Mouse (Mus musculus) CH12.LX (cell line): ENCODE results near the gene Actl6a. TPM values are rescaled to one million over a fixed set of nuclear protein-coding genes. Genes with fewer than 3 reads are reported as not detected.
"Not testable (repeated sequence)": the region's sequence is repeated elsewhere in the genome, so short reads cannot be mapped to it uniquely, and the experiment has no call there.

Experiments
- DNase-seq: peaks from one replicate; pipeline ENCODE4 v3.0.0-alpha.2; 2013; ENCODE audit errors: extremely low read depth
- H3K27ac ChIP-seq: 2 replicates; pipeline ENCODE4 v1.5.1; 2012; ENCODE audit warnings: low read depth, mild to moderate bottlenecking, control low read depth, moderate library complexity; ENCODE audit not compliant: insufficient read depth
- H3K27me3 ChIP-seq: replicated peaks from 2 replicates; pipeline ENCODE3; 2012; ENCODE audit warnings: inconsistent platforms
- H3K36me3 ChIP-seq, 2 experiments: replicated peaks in 1 of 2; 2 replicates each; pipeline versions ENCODE3 to v1.6.1; 2012; ENCODE audit warnings: inconsistent platforms in 1 of 2, low read length in 1 of 2, mild to moderate bottlenecking in 1 of 2, mixed read lengths in 1 of 2, moderate library complexity in 1 of 2; ENCODE audit not compliant: control insufficient read depth in 1 of 2, insufficient read depth in 1 of 2
- H3K4me1 ChIP-seq, 2 experiments: 2 replicates each; pipeline ENCODE4 v1.6.1; 2012; ENCODE audit warnings: inconsistent platforms in 1 of 2, moderate library complexity in 1 of 2; ENCODE audit not compliant: insufficient read depth in 2 of 2, control insufficient read depth in 1 of 2
- H3K4me2 ChIP-seq: 2 replicates; pipeline ENCODE4 v1.6.1; 2012; ENCODE audit warnings: low read depth, mild to moderate bottlenecking, control low read depth; ENCODE audit not compliant: poor library complexity, insufficient read depth, severe bottlenecking
- H3K4me3 ChIP-seq, 3 experiments: fragments of 150-350 bp in 1 of 3; sonication (generic) in 1 of 3; replicated peaks in 1 of 3; 2 replicates each; pipeline versions ENCODE3 to v1.5.1; 2011 to 2012; ENCODE audit warnings: low read depth in 2 of 3, low read length in 2 of 3, mild to moderate bottlenecking in 2 of 3, moderate library complexity in 2 of 3, control low read depth in 1 of 3, improper control_type of control experiment in 1 of 3, inconsistent platforms in 1 of 3, mixed read lengths in 1 of 3; ENCODE audit not compliant: poor library complexity in 1 of 3
- H3K79me2 ChIP-seq: replicated peaks from 2 replicates; pipeline ENCODE4 v1.6.1; 2012; ENCODE audit warnings: mild to moderate bottlenecking, moderate library complexity; ENCODE audit not compliant: control insufficient read depth, poor library complexity, insufficient read depth, severe bottlenecking; ENCODE audit errors: extremely low read depth
- H3K9ac ChIP-seq: 2 replicates; pipeline ENCODE4 v1.6.1; 2012; ENCODE audit warnings: low read depth, mild to moderate bottlenecking, control low read depth, moderate library complexity; ENCODE audit not compliant: insufficient read depth
- H3K9me3 ChIP-seq: replicated peaks from 2 replicates; pipeline ENCODE3; 2012; ENCODE audit warnings: low read length, inconsistent platforms, mixed read lengths
- BHLHE40 ChIP-seq: IDR thresholded peaks from 2 replicates; pipeline ENCODE4 v1.6.1; 2011; ENCODE audit warnings: mild to moderate bottlenecking, low read depth, low read length, improper control_type of control experiment
- CTCF ChIP-seq, 2 experiments: IDR thresholded peaks in 1 of 2; conservative IDR thresholded peaks in 1 of 2; 2 replicates each; pipeline ENCODE4 v1.5.1; 2011 to 2012; ENCODE audit warnings: low read depth in 2 of 2, low read length in 2 of 2, improper control_type of control experiment in 1 of 2, inconsistent platforms in 1 of 2, mild to moderate bottlenecking in 1 of 2, moderate library complexity in 1 of 2
- E2F4 ChIP-seq: IDR thresholded peaks from 2 replicates; pipeline ENCODE4 v1.6.1; 2011; ENCODE audit warnings: low read depth, low read length, improper control_type of control experiment; ENCODE audit not compliant: insufficient replicate concordance
- EP300 ChIP-seq: IDR thresholded peaks from 2 replicates; pipeline ENCODE4 v1.6.1; 2011; ENCODE audit warnings: low read length, improper control_type of control experiment
- ETS1 ChIP-seq: conservative IDR thresholded peaks from 2 replicates; pipeline ENCODE4 v1.6.1; 2012; ENCODE audit warnings: low read depth, mild to moderate bottlenecking, inconsistent platforms, low read length, improper control_type of control experiment, moderate library complexity
- IRF4 ChIP-seq: IDR thresholded peaks from 2 replicates; pipeline ENCODE4 v1.6.1; 2014; ENCODE audit warnings: low read depth, mild to moderate bottlenecking, inconsistent platforms, low read length, improper control_type of control experiment
- MAX ChIP-seq: IDR thresholded peaks from 2 replicates; pipeline ENCODE4 v1.6.1; 2011; ENCODE audit warnings: low read length, improper control_type of control experiment
- MEF2A ChIP-seq: IDR thresholded peaks from 2 replicates; pipeline ENCODE4 v1.6.1; 2014; ENCODE audit warnings: low read depth, mild to moderate bottlenecking, inconsistent platforms, low read length, improper control_type of control experiment, borderline replicate concordance
- MYC ChIP-seq: IDR thresholded peaks from 2 replicates; pipeline ENCODE4 v1.6.1; 2011; ENCODE audit warnings: low read depth, mild to moderate bottlenecking, improper control_type of control experiment, low read length
- NELFE ChIP-seq: IDR thresholded peaks from 2 replicates; pipeline ENCODE4 v1.6.1; 2011; ENCODE audit warnings: low read depth, low read length, improper control_type of control experiment
- NRF1 ChIP-seq: IDR thresholded peaks from 2 replicates; pipeline ENCODE4 v1.6.1; 2014; ENCODE audit warnings: low read depth, mild to moderate bottlenecking, inconsistent platforms, low read length, improper control_type of control experiment, moderate library complexity
- TCF12 ChIP-seq: IDR thresholded peaks from 2 replicates; pipeline ENCODE4 v1.6.1; 2014; ENCODE audit warnings: low read depth, mild to moderate bottlenecking, inconsistent platforms, low read length, improper control_type of control experiment
- USF2 ChIP-seq: conservative IDR thresholded peaks from 2 replicates; pipeline ENCODE4 v1.6.1; 2011; ENCODE audit warnings: low read depth, low read length, improper control_type of control experiment
- ZC3H11A ChIP-seq: IDR thresholded peaks from 2 replicates; pipeline ENCODE4 v1.6.1; 2012; ENCODE audit warnings: low read depth, mild to moderate bottlenecking, inconsistent platforms, low read length, improper control_type of control experiment
- ZNF384 ChIP-seq: IDR thresholded peaks from 2 replicates; pipeline ENCODE4 v1.6.1; 2012; ENCODE audit warnings: low read depth, low read length, improper control_type of control experiment, inconsistent platforms
- dilution Hi-C: fragments of 300-500 bp; cut with MboI; formaldehyde crosslinking; loops from 2 replicates; pipeline ENCODE4 v1.14.3; 2020; ENCODE audit warnings: low sequenced_read_pairs; ENCODE audit not compliant: extremely low pct_unique_long_range_greater_than_20kb, extremely low pct_ligation_motif_present
- in situ Hi-C: fragments of 300-500 bp; cut with MboI; formaldehyde crosslinking; loops from 3 replicates; pipeline ENCODE4 v1.14.3; 2019; ENCODE audit warnings: low sequenced_read_pairs, low pct_ligation_motif_present, low pct_unique_long_range_greater_than_20kb, mixed read lengths
- polyA plus RNA-seq: library from polyadenylated mRNA; unstranded; fragments of >175 nt; gene quantifications from 2 replicates; pipeline ENCODE4 v1.2.1, GENCODE M21; 2012; ENCODE audit warnings: low read depth; ENCODE audit not compliant: insufficient read length
- total RNA-seq, 2 experiments: library from RNA; depleted of rRNA; stranded (reverse); fragments of 300-350 nt in 1 of 2; fragments of >200 nt in 1 of 2; gene quantifications; 2 replicates each; pipeline ENCODE4 v1.2.3; 2012 to 2014

Actl6a gene
- total and polyA plus RNA-seq, 3 experiments = 80.7 to 132 (median 89.1) TPM

DNA sequence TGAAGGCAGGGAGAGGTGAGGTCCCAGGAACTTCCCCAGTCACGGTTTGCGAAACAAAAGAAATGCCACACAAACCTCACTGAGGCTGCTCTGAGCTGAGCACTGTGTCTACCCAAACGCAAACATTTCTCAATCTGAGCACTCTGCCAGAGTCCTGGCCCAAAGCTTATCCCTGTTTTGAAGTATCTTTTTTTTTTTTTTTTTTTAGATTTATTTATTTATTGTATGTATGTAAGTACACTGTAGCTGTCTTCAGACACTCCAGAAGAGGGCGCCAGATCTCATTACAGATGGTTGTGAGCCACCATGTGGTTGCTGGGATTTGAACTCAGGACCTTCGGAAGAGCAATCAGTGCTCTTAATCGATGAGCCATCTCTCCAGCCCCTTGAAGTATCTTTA is 2.1 kb upstream of the Actl6a start:
- DNase-seq, H3K27me3 ChIP-seq, H3K79me2 ChIP-seq, H3K36me3 ChIP-seq, H3K9ac ChIP-seq, dilution Hi-C loops, H3K9me3 ChIP-seq: not testable (repeated sequence)
- TF ChIP-seq CTCF (conservative IDR thresholded peaks at IDR 0.05 in 1 of 2, IDR thresholded peaks at IDR 0.05 in 1 of 2; ENCODE audit: low read depth in 2 of 2, low read length in 2 of 2) (peak in 1 of 2 experiments; percentile 30; a peak in 2 of 4 replicates), ZNF384 (peak; percentile 60; the same call in 1 of the 2 replicates), MYC (peak; percentile 42; the same call in 1 of the 2 replicates)
- H3K27ac ChIP-seq = peak overlapping the region; percentile 8; the same call in 1 of the 2 replicates
- peak overlapping the region; percentile 72 for H3K4me2 ChIP-seq
- peaks cover 5 to 12% of the 10 kb centered on the region in 2 experiments; a peak in 3 of 4 replicates for H3K4me1 ChIP-seq
- peak overlapping the region in 1 of 3 experiments; percentile 36 for H3K4me3 ChIP-seq
- in situ Hi-C loops = loop anchor here (10.0 kb wide), 1 partner anchor 179 kb away; the partner anchor contains the start of gene Mfn1

DNA sequence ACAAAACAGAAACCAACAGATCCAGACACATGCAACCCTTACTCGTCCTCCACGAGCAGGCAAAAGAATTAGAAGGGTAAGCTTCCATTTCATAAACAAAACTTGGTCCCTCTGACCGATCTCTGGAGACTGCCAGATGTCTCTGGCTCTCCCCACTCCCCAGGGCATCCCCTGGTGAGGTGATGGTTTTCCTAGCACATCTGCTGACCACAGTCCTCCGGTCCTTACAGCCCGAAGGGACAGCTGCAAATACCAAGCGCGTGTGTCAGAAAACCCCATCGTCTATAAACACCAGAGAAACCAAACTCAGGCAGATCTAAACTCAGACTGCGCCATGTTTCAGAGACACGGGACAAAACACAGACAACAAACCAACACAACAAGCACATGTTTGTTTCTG is 1.5 kb upstream of the Actl6a start:
- peaks cover 5 to 12% of the 10 kb centered on the region in 2 experiments; a peak in 3 of 4 replicates for H3K4me1 ChIP-seq
- H3K4me3 ChIP-seq = peak overlapping the region in 2 of 3 experiments; percentile 10 to 36
- DNase-seq = peak; percentile 55
- peak; percentile 78 for TF ChIP-seq TCF12
- 0 out of 2 replicates have a peak, but pooled peaks have one; percentile 31 for TF ChIP-seq MAX
- TF ChIP-seq EP300 = peak; percentile 52
- TF ChIP-seq BHLHE40 = peak; percentile 63
- TF ChIP-seq MEF2A = peak; percentile 44; the same call in 1 of the 2 replicates
- TF ChIP-seq ETS1 = peak; percentile 54; the same call in 1 of the 2 replicates
- peak overlapping the region; percentile 8; the same call in 1 of the 2 replicates for H3K27ac ChIP-seq
- H3K9me3 ChIP-seq, dilution Hi-C loops, H3K36me3 ChIP-seq, H3K27me3 ChIP-seq, H3K79me2 ChIP-seq: not testable (repeated sequence)
- peak overlapping the region; percentile 15; the same call in 1 of the 2 replicates for H3K9ac ChIP-seq
- H3K4me2 ChIP-seq = peak overlapping the region; percentile 72
- in situ Hi-C loops = loop anchor here (10.0 kb wide), 1 partner anchor 180 kb away; the partner anchor contains the start of gene Mfn1

DNA sequence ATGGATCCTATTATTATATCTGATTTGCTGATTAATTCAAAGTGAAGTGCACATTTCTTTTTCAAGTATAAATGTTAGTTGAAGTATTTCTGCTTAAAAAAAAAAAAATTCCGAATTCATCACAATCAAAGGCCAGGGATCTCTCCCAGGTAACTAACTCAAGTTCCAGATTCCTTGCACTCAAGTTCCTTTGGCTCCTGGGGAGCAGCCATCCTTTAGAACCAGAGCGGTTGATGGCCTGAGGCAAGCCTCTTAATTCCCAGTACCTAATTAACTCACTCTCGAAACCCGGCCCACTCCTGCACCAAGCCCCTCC is 1.9 kb downstream of the Actl6a start:
- dilution Hi-C loops = no loop called here

More for the DNA sequence above, 1.9 kb downstream of the Actl6a start:
- peaks cover 28% of the 10 kb centered on the region for H3K79me2 ChIP-seq
- H3K9me3 ChIP-seq = no peaks in the 10 kb centered on the region
- H3K27ac ChIP-seq = no peak overlapping the region
- in situ Hi-C loops = loop anchor here (10.0 kb wide), 1 partner anchor 183 kb away; the partner anchor contains the start of gene Mfn1
- no peak for DNase-seq
- no peak overlapping the region; the same call in 1 of the 2 replicates for H3K9ac ChIP-seq
- TF ChIP-seq ZC3H11A (no peak), E2F4 (no peak), USF2 (no peak), NRF1 (no peak), TCF12 (no peak), NELFE (0 out of 2 replicates have a peak, but pooled peaks have one; percentile 60), EP300 (no peak), IRF4 (0 out of 2 replicates have a peak, but pooled peaks have one; percentile 57), ETS1 (no peak)
- H3K4me2 ChIP-seq = peak overlapping the region; percentile 81; the same call in 1 of the 2 replicates
- peaks cover 14 to 22% of the 10 kb centered on the region in 2 experiments for H3K36me3 ChIP-seq
- H3K4me3 ChIP-seq = peak overlapping the region in 2 of 3 experiments; percentile 23 to 45
- H3K27me3 ChIP-seq = no peaks in the 10 kb centered on the region
- peaks cover 5 to 27% of the 10 kb centered on the region in 2 experiments; a peak in 3 of 4 replicates for H3K4me1 ChIP-seq
